Mouse (Mus musculus) megakaryocyte, embryonic 14.5 days (primary cell): ENCODE data around the gene Rapgef6.

Experiments used
- FLI1 ChIP-seq: IDR thresholded peaks from 2 replicates; pipeline ENCODE4 v1.6.1; 2012; ENCODE audit warnings: low read length, inconsistent platforms, mixed read lengths
- GATA1 ChIP-seq: IDR thresholded peaks from 3 replicates; pipeline ENCODE4 v1.6.1; 2012; ENCODE audit warnings: mixed read lengths, low read length, inconsistent platforms, borderline replicate concordance

GRCm38 (mm10) chr11:54626905-54627304 is 104.3 kb downstream of the Rapgef6 start:
- TF ChIP-seq GATA1 (no peak), FLI1 (no peak)
